Mouse (Mus musculus): ENCODE data around the gene Pknox1. TPM values are rescaled to one million over a fixed set of nuclear protein-coding genes. Genes with fewer than 3 reads are reported as not detected.
"Not testable (repeated sequence)": the region's sequence is repeated elsewhere in the genome, so short reads cannot be mapped to it uniquely, and the experiment has no call there.

The Pknox1 gene
- polyA plus RNA-seq, 1 experiment from 2014 or later: 33.4 TPM

- peaks cover 14% of the 10 kb centered on the region for H3K36me3 ChIP-seq (ENCODE audit: control insufficient read depth, insufficient read depth, low read length)
- ATAC-seq (ENCODE audit: insufficient read depth, low FRiP score): no peak
- no peak overlapping the region for H3K4me2 ChIP-seq (ENCODE audit: low read depth, low read length)
- H3K4me1 ChIP-seq (ENCODE audit: control insufficient read depth, insufficient read depth, low read length): no peaks in the 10 kb centered on the region
- 81% methylated on average over 7 of the region's 7 CpGs for WGBS
- no peak overlapping the region for H3K9ac ChIP-seq (ENCODE audit: low read length)
- H3K27ac ChIP-seq (ENCODE audit: low read length): no peak overlapping the region
- H3K9me3 ChIP-seq (replicated peaks; ENCODE audit: control insufficient read depth, low read length): no peaks in the 10 kb centered on the region
- no peak overlapping the region for H3K4me3 ChIP-seq (replicated peaks; ENCODE audit: low read length)
- no peaks in the 10 kb centered on the region for H3K27me3 ChIP-seq (ENCODE audit: control insufficient read depth, insufficient read depth, low read length)
Observed at GRCm38 (mm10) chr17:31606424-31606823, 41.9 kb downstream of the Pknox1 start.

GRCm38 (mm10) chr17:31607256-31607951, 42.9 kb downstream of the Pknox1 start:
- no peaks in the 10 kb centered on the region for H3K27me3 ChIP-seq (ENCODE audit: control insufficient read depth, insufficient read depth, low read length)
- H3K4me1 ChIP-seq (ENCODE audit: control insufficient read depth, insufficient read depth, low read length): no peaks in the 10 kb centered on the region
- H3K4me2 ChIP-seq (ENCODE audit: low read depth, low read length): no peak overlapping the region
- H3K4me3 ChIP-seq (replicated peaks; ENCODE audit: low read length): no peak overlapping the region
- H3K9me3 ChIP-seq (replicated peaks; ENCODE audit: control insufficient read depth, low read length): no peaks in the 10 kb centered on the region
- no peak overlapping the region for H3K9ac ChIP-seq (ENCODE audit: low read length)
- peaks cover 11% of the 10 kb centered on the region for H3K36me3 ChIP-seq (ENCODE audit: control insufficient read depth, insufficient read depth, low read length)
- ATAC-seq (ENCODE audit: insufficient read depth, low FRiP score): no peak
- H3K27ac ChIP-seq (ENCODE audit: low read length): no peak overlapping the region
- WGBS: 81% methylated on average over 8 of the region's 8 CpGs

GRCm38 (mm10) chr17:31609173-31609572, 44.6 kb downstream of the Pknox1 start:
- WGBS: 94% methylated on average over 3 of the region's 3 CpGs
- H3K4me3 ChIP-seq (replicated peaks; ENCODE audit: low read length); H3K27ac ChIP-seq (ENCODE audit: low read length); H3K27me3 ChIP-seq (ENCODE audit: control insufficient read depth, insufficient read depth, low read length); H3K36me3 ChIP-seq (ENCODE audit: control insufficient read depth, insufficient read depth, low read length); H3K9me3 ChIP-seq (replicated peaks; ENCODE audit: control insufficient read depth, low read length); H3K4me1 ChIP-seq (ENCODE audit: control insufficient read depth, insufficient read depth, low read length); H3K9ac ChIP-seq (ENCODE audit: low read length); ATAC-seq (ENCODE audit: insufficient read depth, low FRiP score); H3K4me2 ChIP-seq (ENCODE audit: low read depth, low read length): not testable (repeated sequence)

- 84% methylated on average over 3 of the region's 3 CpGs for whole genome bisulfite sequencing
- Histone ChIP-seq H3K4me3 (replicated peaks; ENCODE audit: low read length) (no peak overlapping the region), H3K4me2 (ENCODE audit: low read depth, low read length) (no peak overlapping the region), H3K27ac (ENCODE audit: low read length) (no peak overlapping the region), H3K4me1 (ENCODE audit: control insufficient read depth, insufficient read depth, low read length) (no peaks in the 10 kb centered on the region), H3K9me3 (replicated peaks; ENCODE audit: control insufficient read depth, low read length) (no peaks in the 10 kb centered on the region), H3K27me3 (ENCODE audit: control insufficient read depth, insufficient read depth, low read length) (no peaks in the 10 kb centered on the region), H3K36me3 (ENCODE audit: control insufficient read depth, insufficient read depth, low read length) (0 out of 2 replicates have a peak, but pooled peaks cover 2% of the 10 kb centered on the region), H3K9ac (ENCODE audit: low read length) (no peak overlapping the region)
- no peak for ATAC-seq (ENCODE audit: insufficient read depth, low FRiP score)
Observed at GRCm38 (mm10) chr17:31609895-31610294, 45.4 kb downstream of the Pknox1 start.

- no peak for ATAC-seq (ENCODE audit: insufficient read depth, low FRiP score)
- Histone ChIP-seq H3K36me3 (ENCODE audit: control insufficient read depth, insufficient read depth, low read length) (no peaks in the 10 kb centered on the region), H3K27ac (ENCODE audit: low read length) (no peak overlapping the region), H3K4me2 (ENCODE audit: low read depth, low read length) (no peak overlapping the region), H3K9me3 (replicated peaks; ENCODE audit: control insufficient read depth, low read length) (no peaks in the 10 kb centered on the region), H3K4me3 (replicated peaks; ENCODE audit: low read length) (no peak overlapping the region), H3K27me3 (ENCODE audit: control insufficient read depth, insufficient read depth, low read length) (no peaks in the 10 kb centered on the region), H3K4me1 (ENCODE audit: control insufficient read depth, insufficient read depth, low read length) (no peaks in the 10 kb centered on the region), H3K9ac (ENCODE audit: low read length) (no peak overlapping the region)
- 62% methylated on average over 4 of the region's 4 CpGs for WGBS
Observed at GRCm38 (mm10) chr17:31613086-31613755, 48.7 kb downstream of the Pknox1 start.

- 88% methylated on average over 4 of the region's 4 CpGs for WGBS
- no peak overlapping the region for H3K27ac ChIP-seq (ENCODE audit: low read length)
- no peak for ATAC-seq (ENCODE audit: insufficient read depth, low FRiP score)
- no peaks in the 10 kb centered on the region for H3K27me3 ChIP-seq (ENCODE audit: control insufficient read depth, insufficient read depth, low read length)
- no peak overlapping the region for H3K9ac ChIP-seq (ENCODE audit: low read length)
- H3K4me1 ChIP-seq (ENCODE audit: control insufficient read depth, insufficient read depth, low read length): no peaks in the 10 kb centered on the region
- 0 out of 2 replicates have a peak, but pooled peaks cover 3% of the 10 kb centered on the region for H3K9me3 ChIP-seq (replicated peaks; ENCODE audit: control insufficient read depth, low read length)
- H3K36me3 ChIP-seq (ENCODE audit: control insufficient read depth, insufficient read depth, low read length): no peaks in the 10 kb centered on the region
- no peak overlapping the region for H3K4me2 ChIP-seq (ENCODE audit: low read depth, low read length)
- H3K4me3 ChIP-seq (replicated peaks; ENCODE audit: low read length): no peak overlapping the region
Observed at GRCm38 (mm10) chr17:31623101-31623500, 58.6 kb downstream of the Pknox1 start.

- ATAC-seq (ENCODE audit: insufficient read depth, low FRiP score): no peak
- Histone ChIP-seq H3K27ac (ENCODE audit: low read length) (no peak overlapping the region), H3K9ac (ENCODE audit: low read length) (no peak overlapping the region), H3K4me2 (ENCODE audit: low read depth, low read length) (no peak overlapping the region), H3K36me3 (ENCODE audit: control insufficient read depth, insufficient read depth, low read length) (no peaks in the 10 kb centered on the region), H3K27me3 (ENCODE audit: control insufficient read depth, insufficient read depth, low read length) (no peaks in the 10 kb centered on the region), H3K4me3 (replicated peaks; ENCODE audit: low read length) (no peak overlapping the region), H3K9me3 (replicated peaks; ENCODE audit: control insufficient read depth, low read length) (0 out of 2 replicates have a peak, but pooled peaks cover 3% of the 10 kb centered on the region), H3K4me1 (ENCODE audit: control insufficient read depth, insufficient read depth, low read length) (no peaks in the 10 kb centered on the region)
- 92% methylated on average over 2 of the region's 2 CpGs for WGBS
Observed at GRCm38 (mm10) chr17:31627961-31628360, 63.4 kb downstream of the Pknox1 start.

GRCm38 (mm10) chr17:31631081-31631800, 66.7 kb downstream of the Pknox1 start:
- Histone ChIP-seq H3K4me2 (ENCODE audit: low read depth, low read length) (no peak overlapping the region), H3K9me3 (replicated peaks; ENCODE audit: control insufficient read depth, low read length) (0 out of 2 replicates have a peak, but pooled peaks cover 3% of the 10 kb centered on the region), H3K4me3 (replicated peaks; ENCODE audit: low read length) (no peak overlapping the region), H3K9ac (ENCODE audit: low read length) (peak overlapping the region; percentile 38; the same call in 1 of the 2 replicates), H3K27ac (ENCODE audit: low read length) (no peak overlapping the region), H3K4me1 (ENCODE audit: control insufficient read depth, insufficient read depth, low read length) (peaks cover 2% of the 10 kb centered on the region; the same call in 1 of the 2 replicates), H3K36me3 (ENCODE audit: control insufficient read depth, insufficient read depth, low read length) (no peaks in the 10 kb centered on the region), H3K27me3 (ENCODE audit: control insufficient read depth, insufficient read depth, low read length) (peaks cover 9% of the 10 kb centered on the region)
- WGBS: 67% methylated on average over 10 of the region's 10 CpGs
- 0 out of 2 replicates have a peak, but pooled peaks have one; percentile 24 for ATAC-seq (ENCODE audit: insufficient read depth, low FRiP score)

- ATAC-seq (ENCODE audit: insufficient read depth, low FRiP score): no peak
- 58% methylated on average over 6 of the region's 6 CpGs for WGBS
- Histone ChIP-seq H3K9me3 (replicated peaks; ENCODE audit: control insufficient read depth, low read length) (no peaks in the 10 kb centered on the region), H3K4me1 (ENCODE audit: control insufficient read depth, insufficient read depth, low read length) (peaks cover 15% of the 10 kb centered on the region), H3K4me3 (replicated peaks; ENCODE audit: low read length) (no peak overlapping the region), H3K4me2 (ENCODE audit: low read depth, low read length) (no peak overlapping the region), H3K27me3 (ENCODE audit: control insufficient read depth, insufficient read depth, low read length) (peaks cover 14% of the 10 kb centered on the region), H3K27ac (ENCODE audit: low read length) (peak overlapping the region; percentile 24; the same call in 1 of the 2 replicates), H3K36me3 (ENCODE audit: control insufficient read depth, insufficient read depth, low read length) (no peaks in the 10 kb centered on the region), H3K9ac (ENCODE audit: low read length) (no peak overlapping the region)
Observed at GRCm38 (mm10) chr17:31633007-31633406, 68.5 kb downstream of the Pknox1 start.
